Comparison of ENCODE assay signal across 8 mouse cellular contexts in genomic region chr9:57261516-57261912, GRCm38 (mm10). TPM values are rescaled to one million over a fixed set of nuclear protein-coding genes. Genes with fewer than 3 reads are reported as not detected.
A peak's percentile ranks its signal among the peaks of the same experiment; 100 is the strongest.
DNase-seq lines count a peak whose midpoint lies in the region; ATAC-seq and TF ChIP-seq lines count a peak whose summit lies in the region.

No protein-coding gene starts in this region.

- peak overlapping the region; percentile 82 for H3K9ac ChIP-seq in heart, embryonic 14.5 days (ENCODE audit: low read length)
- peak overlapping the region; percentile 86 for H3K9ac ChIP-seq in kidney, postnatal 0 days (ENCODE audit: low read depth, low read length)
- peak overlapping the region; percentile 94 for H3K9ac ChIP-seq in liver, postnatal 0 days (replicated peaks)
- peak overlapping the region; percentile 79 for H3K9ac ChIP-seq in neural tube, embryonic 13.5 days

- TF ChIP-seq EP300 in liver, postnatal 0 days (IDR thresholded peaks at IDR 0.05; ENCODE audit: low read depth), result no peak

- 0 out of 2 replicates have a peak, but pooled peaks have one; percentile 19 for ATAC-seq in heart, embryonic 14.5 days (ENCODE audit: insufficient number of reproducible peaks, insufficient read depth, low FRiP score, low read depth)
- peak; percentile 21; the same call in 1 of the 2 replicates for ATAC-seq in kidney, postnatal 0 days (replicated peaks; ENCODE audit: low FRiP score, low read depth)
- ATAC-seq in liver, postnatal 0 days, result peak; percentile 28
- ATAC-seq in neural tube, embryonic 13.5 days (ENCODE audit: low read depth), result peak; percentile 44; the same call in 1 of the 2 replicates

- peak overlapping the region in 1 of 2 experiments; percentile 78; a peak in 2 of 4 replicates for H3K27ac ChIP-seq in heart, embryonic 14.5 days (replicated peaks in 1 of 2; ENCODE audit: control insufficient read depth in 1 of 2, insufficient read depth in 1 of 2, low read depth in 2 of 2, low read length in 2 of 2)
- peak overlapping the region; percentile 75 for H3K27ac ChIP-seq in kidney, postnatal 0 days
- peak overlapping the region; percentile 93 for H3K27ac ChIP-seq in liver, postnatal 0 days (ENCODE audit: low read depth)
- H3K27ac ChIP-seq in neural tube, embryonic 13.5 days (replicated peaks), result no peak overlapping the region

- DNase-seq in urinary bladder, adult 18-20 months (ENCODE audit: low spot score in 2 of 2), result peak; percentile 46 to 66
- DNase-seq in urinary bladder, postnatal 10 days (ENCODE audit: low spot score), result no peak
- peak; percentile 57 for DNase-seq in kidney, postnatal 0 days (ENCODE audit: low spot score)
- peak; percentile 78 for DNase-seq in liver, postnatal 0 days
- peak; percentile 64 for DNase-seq in testis, postnatal 14 days (ENCODE audit: low spot score)

- peaks cover 45% of the 10 kb centered on the region for H3K4me1 ChIP-seq in erythroblast, embryonic 14.5 days (ENCODE audit: control insufficient read depth)
- H3K4me1 ChIP-seq in heart, embryonic 14.5 days (ENCODE audit: control insufficient read depth in 2 of 2, insufficient read depth in 2 of 2, low read length in 2 of 2), result peaks cover 19 to 32% of the 10 kb centered on the region in 2 experiments
- H3K4me1 ChIP-seq in kidney, postnatal 0 days (replicated peaks; ENCODE audit: insufficient read depth, low read length), result peaks cover 15% of the 10 kb centered on the region
- peaks cover 26% of the 10 kb centered on the region for H3K4me1 ChIP-seq in liver, postnatal 0 days (ENCODE audit: insufficient read depth)
- H3K4me1 ChIP-seq in neural tube, embryonic 13.5 days (replicated peaks), result peaks cover 20% of the 10 kb centered on the region

- H3K9me3 ChIP-seq in erythroblast, embryonic 14.5 days (ENCODE audit: control insufficient read depth, low read length), result no peaks in the 10 kb centered on the region
- H3K9me3 ChIP-seq in heart, embryonic 14.5 days (ENCODE audit: control insufficient read depth, low read length), result no peaks in the 10 kb centered on the region
- H3K9me3 ChIP-seq in kidney, postnatal 0 days (replicated peaks; ENCODE audit: low read length), result no peaks in the 10 kb centered on the region
- H3K9me3 ChIP-seq in liver, postnatal 0 days (ENCODE audit: low read length), result no peaks in the 10 kb centered on the region
- no peaks in the 10 kb centered on the region for H3K9me3 ChIP-seq in neural tube, embryonic 13.5 days

- under 1% methylated on average over 26 of the region's 26 CpGs for WGBS in heart, embryonic 14.5 days
- WGBS in kidney, postnatal 0 days, result under 1% methylated on average over 26 of the region's 26 CpGs
- under 1% methylated on average over 26 of the region's 26 CpGs for WGBS in liver, postnatal 0 days (ENCODE audit: insufficient replicate concordance)
- 1% methylated on average over 26 of the region's 26 CpGs for WGBS in neural tube, embryonic 13.5 days

- H3K4me2 ChIP-seq in heart, embryonic 14.5 days (ENCODE audit: low read length), result peak overlapping the region; percentile 99
- H3K4me2 ChIP-seq in kidney, postnatal 0 days (ENCODE audit: low read length), result peak overlapping the region; percentile 92
- peak overlapping the region; percentile 91 for H3K4me2 ChIP-seq in liver, postnatal 0 days (ENCODE audit: low read depth, low read length)
- H3K4me2 ChIP-seq in neural tube, embryonic 13.5 days, result peak overlapping the region; percentile 94

- peaks cover 12% of the 10 kb centered on the region for H3K27me3 ChIP-seq in erythroblast, embryonic 14.5 days (ENCODE audit: control insufficient read depth)
- no peaks in the 10 kb centered on the region for H3K27me3 ChIP-seq in heart, embryonic 14.5 days (ENCODE audit: control insufficient read depth, insufficient read depth, low read length)
- H3K27me3 ChIP-seq in kidney, postnatal 0 days (ENCODE audit: insufficient read depth, low read length), result no peaks in the 10 kb centered on the region
- no peaks in the 10 kb centered on the region for H3K27me3 ChIP-seq in liver, postnatal 0 days (ENCODE audit: insufficient read depth, low read length)
- H3K27me3 ChIP-seq in neural tube, embryonic 13.5 days, result peaks cover 30% of the 10 kb centered on the region

- H3K4me3 ChIP-seq in erythroblast, embryonic 14.5 days (replicated peaks), result peak overlapping the region; percentile 90
- peak overlapping the region; percentile 81 to 96 for H3K4me3 ChIP-seq in heart, embryonic 14.5 days (ENCODE audit: control insufficient read depth in 1 of 2, insufficient read depth in 1 of 2, low read depth in 1 of 2, low read length in 2 of 2)
- H3K4me3 ChIP-seq in kidney, postnatal 0 days (replicated peaks; ENCODE audit: low read depth, low read length), result peak overlapping the region; percentile 82
- H3K4me3 ChIP-seq in liver, postnatal 0 days (ENCODE audit: low read depth, low read length), result peak overlapping the region; percentile 81
- H3K4me3 ChIP-seq in neural tube, embryonic 13.5 days, result peak overlapping the region; percentile 65

- TF ChIP-seq CTCF in kidney, postnatal 0 days (IDR thresholded peaks at IDR 0.05; ENCODE audit: low read depth), result no peak
- TF ChIP-seq CTCF in liver, postnatal 0 days (IDR thresholded peaks at IDR 0.05; ENCODE audit: low read depth), result no peak

- peaks cover 37% of the 10 kb centered on the region for H3K36me3 ChIP-seq in erythroblast, embryonic 14.5 days (ENCODE audit: control insufficient read depth)
- H3K36me3 ChIP-seq in heart, embryonic 14.5 days (ENCODE audit: control insufficient read depth, insufficient read depth, low read length), result peaks cover 25% of the 10 kb centered on the region
- H3K36me3 ChIP-seq in kidney, postnatal 0 days (ENCODE audit: insufficient read depth, low read length), result peaks cover 20% of the 10 kb centered on the region
- peaks cover 28% of the 10 kb centered on the region for H3K36me3 ChIP-seq in liver, postnatal 0 days (replicated peaks; ENCODE audit: insufficient read depth, low read length)
- H3K36me3 ChIP-seq in neural tube, embryonic 13.5 days, result peaks cover 4% of the 10 kb centered on the region; the same call in 1 of the 2 replicates

RNA-seq across cellular contexts. Expression of gene 1700017B05Rik, which starts 0.9 kb away (rescaled TPM):
- polyA plus RNA-seq in erythroblast, embryonic 14.5 days (2012), result 15.8 and 16.8 TPM in 2 replicates
- polyA plus RNA-seq in heart, embryonic 14.5 days (2014; fragmentation: Nextera tagmentation; extraction: Ambion mirVana), result 10.1 and 10.6 TPM in 2 replicates
- 13.1 and 13.6 TPM in 2 replicates for polyA plus RNA-seq in kidney, postnatal 0 days (2015; fragmentation: Nextera tagmentation; extraction: Ambion mirVana)
- 10.1 and 10.4 TPM in 2 replicates for polyA plus RNA-seq in liver, postnatal 0 days (2015; fragmentation: Nextera tagmentation; extraction: Ambion mirVana)
- polyA plus RNA-seq in neural tube, embryonic 13.5 days (2015; fragmentation: Nextera tagmentation; extraction: Ambion mirVana), result 4.4 and 6.0 TPM in 2 replicates

RNA-seq across cellular contexts. Expression of gene Trcg1, which starts 25.2 kb away (rescaled TPM):
- polyA plus RNA-seq in erythroblast, embryonic 14.5 days (2012), result not detected in 2 replicates
- polyA plus RNA-seq in heart, embryonic 14.5 days (2014; fragmentation: Nextera tagmentation; extraction: Ambion mirVana), result not detected in 2 replicates
- 0.04 TPM in 1 of 2 replicates, not detected in the other for polyA plus RNA-seq in kidney, postnatal 0 days (2015; fragmentation: Nextera tagmentation; extraction: Ambion mirVana)
- not detected in 2 replicates for polyA plus RNA-seq in liver, postnatal 0 days (2015; fragmentation: Nextera tagmentation; extraction: Ambion mirVana)
- polyA plus RNA-seq in neural tube, embryonic 13.5 days (2015; fragmentation: Nextera tagmentation; extraction: Ambion mirVana), result not detected in 2 replicates
